Mouse (Mus musculus): ENCODE results near the gene Lrrc4.

DNA sequence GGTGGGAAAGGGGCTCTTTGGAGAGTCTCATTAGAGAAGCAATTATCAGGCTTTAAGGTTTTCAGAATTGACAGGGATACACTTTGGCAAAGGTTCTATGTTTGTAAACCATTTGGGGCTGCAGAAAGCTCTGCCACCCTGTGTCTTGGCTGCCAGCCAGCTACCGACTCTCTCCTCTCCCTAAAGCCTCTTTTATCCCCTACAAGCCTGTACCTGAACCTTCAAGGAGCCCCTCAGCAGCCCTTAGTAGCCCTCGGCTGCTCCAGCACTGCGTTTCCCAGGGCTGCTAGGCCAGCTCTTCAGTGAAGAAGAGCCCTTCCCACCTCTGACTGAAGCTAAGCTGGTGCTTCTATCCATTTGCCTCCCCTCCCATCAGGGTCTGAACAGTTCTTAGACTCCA, 21.6 kb upstream of the Lrrc4 start:
- TF ChIP-seq CTCF (IDR thresholded peaks at IDR 0.05; ENCODE audit: insufficient read depth, low read depth, low read length), result no peak
- TF ChIP-seq POLR2A (IDR thresholded peaks at IDR 0.05; ENCODE audit: insufficient read depth, low read depth, low read length), result no peak
